Mouse (Mus musculus) spleen, postnatal 10 days (tissue): Measurements from ENCODE around the gene Zrsr2.

Experiments used
- DNase-seq, 2 experiments: peaks; one replicate each; pipeline ENCODE4 v3.0.0; 2021 to 2022; ENCODE audit warnings: low spot score in 2 of 2

Zrsr2 gene

DNA sequence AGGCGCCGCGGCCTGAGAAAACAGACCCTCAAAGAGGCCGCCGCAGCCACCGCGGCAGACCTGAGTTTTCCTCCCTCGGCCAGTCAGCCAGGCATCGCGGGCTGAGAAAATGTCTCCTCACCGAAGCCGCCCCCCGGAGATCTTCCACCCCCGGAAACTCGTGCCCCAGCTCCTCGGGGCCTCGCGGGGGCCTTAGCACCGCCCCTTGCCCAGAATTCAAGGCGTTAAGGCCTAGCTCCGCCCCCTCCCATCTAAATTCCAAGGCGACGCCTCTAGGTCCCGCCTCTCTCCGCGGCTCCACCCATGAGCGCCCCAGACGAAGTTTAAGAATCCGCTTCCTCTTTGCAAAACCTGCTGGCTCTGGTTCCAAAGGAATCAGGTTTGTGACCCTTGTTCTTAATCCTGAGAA, at the start of gene Zrsr2:
Zrsr2 (minus strand) TSS at position 195 of the 409 bp plus-strand sequence.
- peak; percentile 52 to 91 for DNase-seq

- DNase-seq, result no peak
Measured at GRCm38 (mm10) chrX:164004809-164005208, 46.3 kb upstream of the Zrsr2 start.

DNA sequence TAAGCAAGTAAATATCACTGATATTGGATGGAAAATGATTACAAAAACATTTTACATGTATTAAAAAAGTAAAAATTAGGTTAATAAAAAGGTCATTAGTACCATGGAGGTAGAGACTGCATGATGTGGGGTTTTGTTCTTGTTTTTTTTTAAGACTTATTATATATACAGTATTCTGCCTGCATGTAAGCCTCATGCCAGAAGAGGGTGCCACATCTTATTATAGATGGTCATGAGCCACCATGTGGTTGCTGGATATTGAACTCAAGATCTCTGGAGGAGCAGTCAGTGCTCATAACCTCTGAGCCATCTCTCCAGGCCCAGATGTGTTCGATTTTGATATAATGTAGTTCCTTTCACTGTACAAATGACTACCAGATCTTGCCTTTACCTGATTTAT, 41.4 kb upstream of the Zrsr2 start:
- DNase-seq, result peak in 1 of 2 experiments; percentile 12

- no peak for DNase-seq
Measured at GRCm38 (mm10) chrX:163996754-163997153, 38.3 kb upstream of the Zrsr2 start.

- DNase-seq, result no peak
Measured at GRCm38 (mm10) chrX:163987718-163988374, 29.4 kb upstream of the Zrsr2 start.

- DNase-seq, result no peak
Measured at GRCm38 (mm10) chrX:163982129-163982528, 23.7 kb upstream of the Zrsr2 start.

DNA sequence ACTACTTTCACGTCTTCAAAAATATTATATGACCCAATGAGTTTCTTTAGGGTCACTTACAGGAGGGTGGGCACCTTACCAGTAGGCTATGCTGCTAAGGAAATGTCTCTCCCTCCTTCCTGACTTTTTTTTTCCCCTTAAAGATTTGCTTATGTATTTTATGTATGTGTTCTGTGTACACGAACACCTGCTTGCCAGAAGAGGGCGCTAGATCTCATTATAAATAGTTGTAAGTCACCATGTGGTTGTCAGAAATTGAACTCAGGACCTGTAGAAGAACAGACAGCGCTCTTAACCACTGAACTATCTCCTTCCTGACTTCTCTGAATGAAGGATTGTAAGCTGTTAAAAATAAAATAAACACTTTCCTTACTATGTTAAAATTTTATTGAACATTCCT, 23.0 kb upstream of the Zrsr2 start:
- DNase-seq, result no peak

- no peak for DNase-seq
Measured at GRCm38 (mm10) chrX:163981092-163981491, 22.6 kb upstream of the Zrsr2 start.

DNA sequence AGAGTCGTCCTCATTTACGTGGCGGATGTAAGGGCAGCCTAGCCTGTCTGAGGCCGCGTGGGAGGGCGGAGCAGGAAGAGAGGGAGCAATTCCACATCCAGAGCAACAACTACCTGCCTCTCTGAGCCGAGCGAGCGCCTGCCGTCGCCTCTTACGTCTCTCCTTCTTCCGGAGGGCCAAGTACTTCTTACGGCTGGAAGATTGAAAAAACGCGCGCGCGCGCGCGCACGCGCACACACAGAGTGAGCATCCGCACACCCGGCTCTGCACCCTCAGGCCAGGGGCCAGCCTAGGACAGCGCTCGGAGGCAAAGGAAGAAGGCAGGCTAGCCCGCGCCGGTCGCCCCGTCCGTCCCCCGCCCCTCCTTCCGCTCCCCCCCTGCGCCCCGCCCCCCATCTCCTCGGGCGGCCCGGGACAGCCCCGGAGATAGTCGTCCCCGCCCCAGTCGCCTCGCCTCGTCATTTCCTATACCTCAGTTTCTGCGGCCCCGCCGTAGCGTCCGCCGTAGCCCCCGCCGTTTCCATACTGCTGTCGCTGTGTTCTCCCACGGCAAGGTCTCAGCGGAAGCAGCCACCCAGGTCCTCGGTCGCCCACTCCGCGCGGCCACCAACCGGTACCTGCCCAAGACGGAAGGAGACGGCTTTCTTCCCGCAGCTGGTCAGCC, 526 bp downstream of the Zrsr2 start:
- DNase-seq, result peak; percentile 44 to 81

DNA sequence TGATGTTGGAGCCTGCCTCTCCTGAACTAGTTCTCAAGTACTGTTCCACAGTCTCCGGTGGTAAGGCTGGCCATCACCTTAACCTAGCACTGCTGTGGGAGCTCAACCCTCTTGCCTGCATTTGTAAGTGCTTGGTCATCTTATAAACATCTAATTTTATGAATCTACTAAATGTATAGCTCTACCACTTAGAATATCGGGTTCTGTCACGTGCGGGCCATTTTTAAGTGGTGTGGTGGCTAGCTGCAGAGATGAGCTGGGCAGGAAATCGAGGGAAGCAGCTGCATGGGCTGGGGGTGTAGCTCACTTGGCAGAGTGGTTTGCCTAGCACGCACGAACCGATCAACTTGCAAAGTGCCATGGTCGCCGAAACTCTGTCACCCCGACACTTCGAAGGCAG, 1.1 kb downstream of the Zrsr2 start:
- DNase-seq, result no peak

DNA sequence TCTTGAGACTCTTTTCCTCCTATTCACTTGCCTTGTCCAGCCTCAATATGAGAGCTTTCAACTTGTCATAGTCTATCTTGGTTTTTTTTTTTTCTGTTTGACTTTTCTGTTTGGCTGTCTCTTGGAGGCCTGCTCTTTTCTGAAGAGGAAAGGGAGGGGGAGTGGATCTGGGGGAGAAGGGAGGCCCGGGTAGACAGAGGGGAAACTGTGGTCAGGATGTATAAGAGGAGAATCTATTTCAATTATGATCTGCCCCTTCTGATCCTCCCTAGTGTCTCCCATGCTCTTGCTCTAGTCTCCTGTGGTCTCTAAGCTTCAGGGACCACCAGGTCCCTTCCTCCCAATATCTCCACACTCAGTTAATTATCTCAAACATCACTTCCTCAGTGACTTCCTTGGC, 6.8 kb downstream of the Zrsr2 start:
- no peak for DNase-seq

DNA sequence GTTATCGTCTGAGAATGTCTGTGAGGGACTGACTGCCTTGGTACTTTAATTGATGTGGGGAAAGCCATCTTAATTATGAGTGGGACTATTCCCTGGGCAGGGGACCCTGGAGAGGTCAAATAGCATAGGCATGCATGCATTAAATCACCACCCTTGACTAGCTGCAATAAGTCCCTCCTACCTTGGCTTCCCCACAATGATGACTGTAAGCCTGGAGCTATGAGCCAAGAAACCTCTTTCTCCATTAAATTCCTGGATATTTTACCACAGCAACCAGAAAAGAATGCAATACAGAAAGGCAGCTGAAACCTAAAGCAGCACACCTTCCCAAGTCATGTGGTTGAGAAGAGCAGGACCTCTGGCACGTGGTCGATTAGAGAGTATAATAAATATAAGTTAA, 14.1 kb downstream of the Zrsr2 start:
- DNase-seq, result no peak

GRCm38 (mm10) chrX:163938587-163938986, 19.9 kb downstream of the Zrsr2 start:
- no peak for DNase-seq

DNA sequence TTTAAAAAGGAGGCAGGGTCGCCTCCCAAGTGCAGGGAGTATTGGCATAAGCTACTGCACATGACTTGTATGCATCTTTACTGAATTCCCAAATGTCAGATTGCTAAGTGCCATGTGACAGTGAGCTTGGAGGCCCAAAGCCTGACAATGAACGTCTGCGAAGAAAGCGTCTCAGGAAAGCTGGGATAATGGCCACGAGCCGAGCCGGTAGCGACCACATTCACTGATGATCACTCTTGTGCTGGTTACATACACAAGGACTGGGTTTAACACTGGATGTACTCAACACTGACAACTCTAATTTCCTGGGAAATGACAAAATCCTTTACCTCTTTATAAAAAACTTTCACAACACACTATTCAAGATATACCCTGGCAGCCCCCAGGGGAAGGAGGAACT, 23.7 kb downstream of the Zrsr2 start:
- no peak for DNase-seq

- DNase-seq, result no peak
Measured at GRCm38 (mm10) chrX:163929550-163929949, 28.9 kb downstream of the Zrsr2 start.

DNA sequence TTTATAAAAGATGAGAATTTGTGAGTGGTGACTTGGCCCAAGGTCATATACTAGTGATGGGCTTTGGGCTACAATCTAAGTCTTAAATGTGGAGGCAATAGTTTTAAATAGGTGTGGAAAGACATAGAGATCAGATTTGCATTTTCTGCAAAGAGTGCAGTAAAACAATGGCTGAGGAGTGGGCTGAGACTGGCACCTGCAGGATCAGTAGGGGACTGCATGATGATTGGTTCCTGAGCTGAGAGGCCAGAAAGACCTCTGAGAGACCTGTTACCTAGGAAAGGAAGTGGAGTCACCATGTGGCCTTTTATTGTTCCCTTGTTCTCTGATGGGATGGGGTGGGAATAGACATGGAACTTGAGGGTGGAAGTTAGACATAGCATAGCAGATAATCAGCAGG, 45.7 kb downstream of the Zrsr2 start:
- peak in 1 of 2 experiments; percentile 48 for DNase-seq

GRCm38 (mm10) chrX:163909381-163909780, 49.1 kb downstream of the Zrsr2 start:
- DNase-seq, result peak in 1 of 2 experiments; percentile 54

- DNase-seq, result peak; percentile 82 to 94
Measured at GRCm38 (mm10) chrX:163908337-163909250, 49.9 kb downstream of the Zrsr2 start, which contains the start of gene Ap1s2. TSS of gene Ap1s2 (plus strand) at chrX:163909017.

- no peak for DNase-seq
Measured at GRCm38 (mm10) chrX:163908003-163908336, 50.5 kb downstream of the Zrsr2 start.

GRCm38 (mm10) chrX:163906861-163907260, 51.6 kb downstream of the Zrsr2 start:
- DNase-seq, result no peak

DNA sequence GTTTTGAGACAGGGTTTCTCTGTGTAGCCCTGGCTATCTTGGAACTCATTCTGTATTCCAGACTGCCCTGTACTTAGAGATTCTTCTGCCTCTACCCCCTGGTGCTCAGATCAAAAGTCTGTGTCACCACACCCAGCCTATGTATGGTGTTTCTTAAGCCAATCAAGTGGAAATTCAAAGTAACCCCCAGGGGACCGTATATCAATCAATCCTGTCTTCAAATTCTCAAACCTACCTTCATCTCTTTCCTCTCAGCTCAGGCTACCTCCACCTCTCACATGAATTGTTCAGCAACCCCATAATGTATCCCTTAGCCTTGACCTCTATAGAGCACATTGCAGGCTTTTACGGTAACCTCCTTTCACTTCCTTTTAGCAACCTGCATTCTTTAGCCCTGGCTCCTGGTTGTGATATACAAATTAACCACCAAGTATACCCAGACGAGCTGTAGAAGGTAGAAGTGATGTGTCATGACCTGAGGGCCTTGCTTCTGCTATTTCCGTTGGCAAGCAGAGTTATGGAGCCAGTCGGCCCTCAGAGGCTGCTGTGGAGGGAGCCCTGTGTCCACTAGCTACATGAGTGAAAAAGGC, 58.9 kb downstream of the Zrsr2 start:
- no peak for DNase-seq

- no peak for DNase-seq
Measured at GRCm38 (mm10) chrX:163897354-163897753, 61.1 kb downstream of the Zrsr2 start.
